Mouse (Mus musculus) midbrain, embryonic 13.5 days (tissue): Measurements from ENCODE around the gene Brd3os. TPM values are rescaled to one million over a fixed set of nuclear protein-coding genes. Genes with fewer than 3 reads are reported as not detected.

Experiments
- ATAC-seq: fragments of 200-750 bp; cut with Nextera tagmentation; 2 replicates; pipeline ENCODE4 v1.8.0; 2017; ENCODE audit warnings: mild to moderate bottlenecking, moderate TSS enrichment, moderate library complexity
- H3K27ac ChIP-seq: fragments of 300-500 bp; sonication (generic); 2 replicates; pipeline ENCODE4 v1.5.1; 2015; ENCODE audit warnings: inconsistent platforms, mild to moderate bottlenecking, moderate library complexity
- H3K27me3 ChIP-seq: fragments of 300-500 bp; sonication (generic); 2 replicates; pipeline ENCODE4 v1.6.1; 2015; ENCODE audit warnings: mild to moderate bottlenecking, inconsistent platforms
- H3K36me3 ChIP-seq: fragments of 300-500 bp; sonication (generic); 2 replicates; pipeline ENCODE4 v1.6.1; 2015; ENCODE audit warnings: mild to moderate bottlenecking, inconsistent platforms
- H3K4me1 ChIP-seq: fragments of 300-500 bp; sonication (generic); replicated peaks from 2 replicates; pipeline ENCODE4 v1.6.1; 2015; ENCODE audit warnings: inconsistent platforms
- H3K4me2 ChIP-seq: fragments of 300-500 bp; sonication (generic); replicated peaks from 2 replicates; pipeline ENCODE4 v1.6.1; 2015; ENCODE audit warnings: moderate library complexity, mild to moderate bottlenecking, inconsistent platforms
- H3K4me3 ChIP-seq: fragments of 300-500 bp; sonication (generic); replicated peaks from 2 replicates; pipeline ENCODE4 v1.5.1; 2015; ENCODE audit warnings: mild to moderate bottlenecking, inconsistent platforms
- H3K9ac ChIP-seq: fragments of 300-500 bp; sonication (generic); replicated peaks from 2 replicates; pipeline ENCODE4 v1.6.1; 2015; ENCODE audit warnings: mild to moderate bottlenecking, inconsistent platforms
- H3K9me3 ChIP-seq: fragments of 300-500 bp; sonication (generic); 2 replicates; pipeline ENCODE4 v1.6.1; 2016; ENCODE audit warnings: mild to moderate bottlenecking, inconsistent platforms
- WGBS: fragments of 180-500 bp; shearing (Covaris S2); methylation state at CpG from one replicate; pipeline ENCODE4 v1.1.7; 2015; 5-methylcytosine and 5-hydroxymethylcytosine counted together
- polyA plus RNA-seq: library from polyadenylated mRNA; unstranded; fragments of >200 nt; fragmentation: Nextera tagmentation; extraction: Ambion mirVana; gene quantifications from 2 replicates; pipeline ENCODE4 v1.2.1, GENCODE M21; 2015

Brd3os gene
- polyA plus RNA-seq, 1 experiment from 2014 or later = 27.9 TPM

DNA sequence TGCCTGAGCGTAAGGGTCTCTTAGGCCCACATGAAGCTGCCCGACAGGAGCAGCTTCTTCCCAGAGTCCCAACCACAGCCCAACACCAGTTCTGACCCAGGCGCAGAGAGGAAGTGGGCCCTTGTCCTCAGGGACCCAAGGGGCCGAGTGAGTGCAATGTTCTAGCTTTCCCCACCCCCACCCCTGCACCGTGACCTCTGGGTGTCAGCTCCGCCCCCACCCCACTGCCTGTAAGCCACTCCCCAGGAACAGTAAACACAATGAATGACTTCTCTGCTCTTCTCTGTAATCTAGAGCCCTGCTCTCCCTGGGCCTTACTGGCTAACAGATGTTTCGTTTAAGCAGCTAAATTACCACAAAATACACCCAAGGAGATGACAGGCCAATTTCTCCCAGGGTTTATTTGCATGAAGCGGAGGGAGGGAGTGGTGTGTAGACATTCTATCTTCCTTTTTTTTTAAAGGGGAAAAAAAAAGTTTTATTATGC, 30.4 kb upstream of the Brd3os start:
- H3K27ac ChIP-seq = peak overlapping the region; percentile 83
- ATAC-seq = peak; percentile 9; the same call in 1 of the 2 replicates
- H3K4me3 ChIP-seq = no peak overlapping the region
- H3K9me3 ChIP-seq = no peaks in the 10 kb centered on the region
- WGBS = 16% methylated on average over 8 of the region's 8 CpGs
- no peaks in the 10 kb centered on the region for H3K36me3 ChIP-seq
- H3K4me2 ChIP-seq = 0 out of 2 replicates have a peak overlapping the region, but pooled peaks have one; percentile 21
- H3K9ac ChIP-seq = no peak overlapping the region; the same call in 1 of the 2 replicates
- peaks cover 87% of the 10 kb centered on the region for H3K4me1 ChIP-seq
- H3K27me3 ChIP-seq = no peaks in the 10 kb centered on the region

DNA sequence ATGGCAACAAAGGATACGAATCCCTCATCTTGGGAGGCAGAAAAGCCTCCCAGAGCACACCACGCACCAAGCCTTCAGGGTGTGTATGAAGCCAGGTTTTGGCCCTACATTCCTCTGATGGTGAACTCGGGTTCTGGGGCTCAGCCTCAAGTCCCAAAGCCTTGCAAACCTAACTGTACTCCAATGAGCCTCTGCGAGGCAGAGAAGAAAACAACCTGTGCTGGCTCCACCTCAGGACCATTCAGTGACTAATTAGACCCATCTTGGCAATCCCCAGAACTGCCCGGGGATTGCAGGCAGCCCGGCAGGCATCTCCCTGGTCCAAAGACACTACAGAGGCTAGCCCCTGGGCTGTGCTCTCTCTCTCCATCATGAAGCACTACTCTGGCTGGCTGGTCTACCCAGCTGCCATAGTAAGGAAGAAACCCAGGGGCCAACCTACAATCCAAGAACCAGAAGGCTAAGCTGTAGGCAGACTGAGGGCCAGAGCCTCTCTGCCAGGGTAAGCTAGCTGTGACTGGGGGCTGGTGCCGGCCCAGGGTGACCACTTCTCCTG, 29.8 kb upstream of the Brd3os start:
- Histone ChIP-seq H3K27me3 (no peaks in the 10 kb centered on the region), H3K9me3 (no peaks in the 10 kb centered on the region), H3K4me3 (no peak overlapping the region), H3K9ac (no peak overlapping the region; the same call in 1 of the 2 replicates), H3K27ac (peak overlapping the region; percentile 83), H3K4me2 (peak overlapping the region; percentile 21), H3K36me3 (no peaks in the 10 kb centered on the region), H3K4me1 (peaks cover 86% of the 10 kb centered on the region)
- ATAC-seq = no peak
- 7% methylated on average over 7 of the region's 7 CpGs for WGBS

- Histone ChIP-seq H3K9ac (no peak overlapping the region; the same call in 1 of the 2 replicates), H3K4me3 (no peak overlapping the region), H3K27me3 (no peaks in the 10 kb centered on the region), H3K4me1 (peaks cover 86% of the 10 kb centered on the region), H3K4me2 (peak overlapping the region; percentile 38), H3K27ac (peak overlapping the region; percentile 89), H3K36me3 (no peaks in the 10 kb centered on the region), H3K9me3 (no peaks in the 10 kb centered on the region)
- WGBS = 0% methylated on average over 2 of the region's 2 CpGs
- ATAC-seq = no peak; the same call in 1 of the 2 replicates
Measured at GRCm38 (mm10) chr2:27413582-27413935, 28.6 kb upstream of the Brd3os start.

DNA sequence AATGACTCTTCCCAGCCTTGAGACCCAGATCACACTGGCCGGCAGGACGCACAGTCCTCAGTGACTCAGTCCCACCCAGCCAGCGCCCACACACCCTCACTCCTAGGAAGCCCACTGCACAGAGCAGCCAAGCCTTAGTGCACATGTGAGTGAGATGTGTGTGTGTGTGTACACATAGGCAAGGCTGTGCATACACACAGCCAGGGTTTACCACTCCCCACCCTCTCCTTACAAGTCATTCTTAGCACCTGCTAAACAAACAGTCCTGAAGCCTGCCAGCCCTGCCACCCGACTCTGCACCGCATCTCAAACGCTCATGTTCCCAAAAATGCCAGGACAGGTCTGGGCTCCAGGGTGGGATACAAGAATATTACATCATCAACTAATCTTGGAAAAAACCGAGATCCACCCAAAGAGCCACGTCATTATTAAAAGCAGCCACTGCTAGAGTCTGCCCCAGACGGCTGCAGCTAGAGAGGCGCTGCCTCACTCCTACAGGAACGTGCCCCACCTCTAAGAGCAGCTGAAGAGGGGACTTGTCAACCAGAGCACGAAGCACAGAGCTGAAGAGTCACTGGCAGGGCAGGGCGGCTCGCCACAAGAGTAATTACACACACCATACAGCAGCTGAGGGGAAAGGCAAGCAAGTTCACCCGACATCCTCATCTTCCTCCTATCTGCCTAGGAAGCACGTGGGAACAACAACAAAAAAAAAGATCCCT, 28.0 kb upstream of the Brd3os start:
- H3K4me3 ChIP-seq = no peak overlapping the region
- 13% methylated on average over 16 of the region's 16 CpGs for WGBS
- H3K9me3 ChIP-seq = no peaks in the 10 kb centered on the region
- peak overlapping the region; percentile 49; the same call in 1 of the 2 replicates for H3K9ac ChIP-seq
- ATAC-seq = peak; percentile 91
- H3K36me3 ChIP-seq = no peaks in the 10 kb centered on the region
- H3K27me3 ChIP-seq = no peaks in the 10 kb centered on the region
- H3K27ac ChIP-seq = peak overlapping the region; percentile 89
- peaks cover 86% of the 10 kb centered on the region for H3K4me1 ChIP-seq
- peak overlapping the region; percentile 38 for H3K4me2 ChIP-seq

DNA sequence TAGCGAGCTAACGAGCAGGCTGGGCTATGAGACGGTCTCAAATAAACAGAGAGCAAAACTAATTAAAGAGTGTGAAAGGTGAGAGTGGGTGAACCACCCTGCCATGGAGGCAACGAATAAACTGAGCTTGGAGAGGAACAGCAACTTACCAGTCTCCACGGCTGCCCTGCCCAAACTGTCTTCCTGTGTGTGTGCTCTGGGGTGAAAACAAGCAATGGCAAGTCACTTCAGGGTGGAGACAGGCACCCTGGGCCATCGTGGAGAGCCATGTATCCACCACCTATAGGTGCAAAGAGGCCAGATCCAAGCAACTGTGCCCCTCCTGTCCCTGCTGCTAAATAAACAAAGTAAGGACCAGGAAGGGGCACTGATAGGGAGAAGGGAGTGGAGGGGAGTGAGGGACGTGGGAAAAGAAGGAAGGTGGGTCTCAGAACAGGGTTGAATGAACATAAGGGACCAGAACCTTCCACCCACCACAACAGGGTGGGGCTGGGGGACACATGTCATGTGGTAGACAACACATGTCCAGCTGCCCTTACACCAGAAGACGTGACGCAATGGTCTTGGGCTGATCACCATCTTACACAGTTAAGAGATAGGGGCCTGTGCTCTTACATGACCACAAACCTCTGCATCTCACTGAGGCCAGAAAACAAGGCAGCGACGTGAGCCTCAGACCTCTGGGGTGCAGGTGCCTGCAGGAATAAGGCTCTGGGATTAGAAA, 26.9 kb upstream of the Brd3os start:
- peak overlapping the region; percentile 89 for H3K27ac ChIP-seq
- peaks cover 85% of the 10 kb centered on the region for H3K4me1 ChIP-seq
- no peaks in the 10 kb centered on the region for H3K9me3 ChIP-seq
- WGBS = 65% methylated on average over 11 of the region's 11 CpGs
- no peak overlapping the region for H3K4me3 ChIP-seq
- ATAC-seq = no peak
- H3K36me3 ChIP-seq = no peaks in the 10 kb centered on the region
- no peaks in the 10 kb centered on the region for H3K27me3 ChIP-seq
- peak overlapping the region; percentile 38 for H3K4me2 ChIP-seq
- H3K9ac ChIP-seq = no peak overlapping the region

GRCm38 (mm10) chr2:27416425-27416824, 25.7 kb upstream of the Brd3os start:
- H3K36me3 ChIP-seq = no peaks in the 10 kb centered on the region
- no peaks in the 10 kb centered on the region for H3K9me3 ChIP-seq
- no peak overlapping the region for H3K27ac ChIP-seq
- 51% methylated on average over 3 of the region's 3 CpGs for WGBS
- H3K4me1 ChIP-seq = peaks cover 85% of the 10 kb centered on the region
- H3K4me3 ChIP-seq = no peak overlapping the region
- H3K4me2 ChIP-seq = no peak overlapping the region
- ATAC-seq = no peak
- H3K9ac ChIP-seq = no peak overlapping the region
- H3K27me3 ChIP-seq = no peaks in the 10 kb centered on the region

GRCm38 (mm10) chr2:27417648-27418153, 24.4 kb upstream of the Brd3os start:
- Histone ChIP-seq H3K36me3 (no peaks in the 10 kb centered on the region), H3K4me3 (no peak overlapping the region), H3K9ac (peak overlapping the region; percentile 19; the same call in 1 of the 2 replicates), H3K27ac (no peak overlapping the region), H3K4me2 (no peak overlapping the region), H3K27me3 (no peaks in the 10 kb centered on the region), H3K4me1 (peaks cover 85% of the 10 kb centered on the region), H3K9me3 (no peaks in the 10 kb centered on the region)
- 57% methylated on average over 5 of the region's 5 CpGs for WGBS
- ATAC-seq = no peak

GRCm38 (mm10) chr2:27418577-27419070, 23.5 kb upstream of the Brd3os start:
- Histone ChIP-seq H3K27me3 (no peaks in the 10 kb centered on the region), H3K4me1 (peaks cover 86% of the 10 kb centered on the region), H3K36me3 (no peaks in the 10 kb centered on the region), H3K4me3 (no peak overlapping the region), H3K9me3 (no peaks in the 10 kb centered on the region), H3K4me2 (no peak overlapping the region), H3K27ac (0 out of 2 replicates have a peak overlapping the region, but pooled peaks have one; percentile 10), H3K9ac (peak overlapping the region; percentile 10; the same call in 1 of the 2 replicates)
- WGBS = 60% methylated on average over 6 of the region's 6 CpGs
- no peak for ATAC-seq

GRCm38 (mm10) chr2:27421293-27422068, 20.6 kb upstream of the Brd3os start:
- WGBS = 59% methylated on average over 20 of the region's 20 CpGs
- H3K4me3 ChIP-seq = no peak overlapping the region
- H3K27me3 ChIP-seq = no peaks in the 10 kb centered on the region
- H3K9ac ChIP-seq = no peak overlapping the region
- H3K4me1 ChIP-seq = peaks cover 78% of the 10 kb centered on the region
- no peaks in the 10 kb centered on the region for H3K9me3 ChIP-seq
- H3K36me3 ChIP-seq = no peaks in the 10 kb centered on the region
- peak overlapping the region; percentile 4 for H3K4me2 ChIP-seq
- peak overlapping the region; percentile 52; the same call in 1 of the 2 replicates for H3K27ac ChIP-seq
- ATAC-seq = no peak

- H3K4me2 ChIP-seq = peak overlapping the region; percentile 78
- no peaks in the 10 kb centered on the region for H3K9me3 ChIP-seq
- WGBS = 69% methylated on average over 7 of the region's 7 CpGs
- no peak for ATAC-seq
- H3K36me3 ChIP-seq = no peaks in the 10 kb centered on the region
- peak overlapping the region; percentile 6 for H3K4me3 ChIP-seq
- no peak overlapping the region for H3K27ac ChIP-seq
- 0 out of 2 replicates have a peak overlapping the region, but pooled peaks have one; percentile 96 for H3K9ac ChIP-seq
- H3K4me1 ChIP-seq = peaks cover 72% of the 10 kb centered on the region
- no peaks in the 10 kb centered on the region for H3K27me3 ChIP-seq
Measured at GRCm38 (mm10) chr2:27423596-27423995, 18.5 kb upstream of the Brd3os start.

DNA sequence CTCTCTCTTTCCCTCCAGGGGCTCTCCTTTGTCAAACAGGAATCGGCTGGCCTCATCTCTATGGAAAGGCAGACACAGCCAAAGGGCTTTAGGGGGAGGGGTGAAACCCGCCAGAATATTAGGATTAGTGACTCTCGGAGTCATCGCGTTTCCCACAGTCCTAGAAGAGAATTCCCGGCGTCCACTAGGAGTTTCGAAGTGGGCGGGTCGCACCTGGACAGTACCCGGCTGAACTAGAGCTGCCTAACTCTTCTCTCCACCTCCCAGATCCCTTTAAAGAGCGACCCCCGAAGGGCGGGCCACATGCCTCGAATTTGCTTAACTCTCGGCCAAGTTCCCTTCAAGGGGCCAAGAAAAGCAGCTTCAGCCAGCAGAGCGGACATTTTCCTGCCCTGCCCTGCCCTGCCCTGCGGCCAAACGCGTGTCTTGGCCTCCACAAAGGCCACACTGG, 16.9 kb upstream of the Brd3os start:
- H3K4me1 ChIP-seq = peaks cover 59% of the 10 kb centered on the region
- H3K36me3 ChIP-seq = no peaks in the 10 kb centered on the region
- 0% methylated on average over 20 of the region's 20 CpGs for WGBS
- H3K9me3 ChIP-seq = no peaks in the 10 kb centered on the region
- H3K27ac ChIP-seq = peak overlapping the region; percentile 87
- peak overlapping the region; percentile 86 for H3K4me3 ChIP-seq
- peak overlapping the region; percentile 78 for H3K4me2 ChIP-seq
- H3K9ac ChIP-seq = peak overlapping the region; percentile 96
- H3K27me3 ChIP-seq = no peaks in the 10 kb centered on the region
- ATAC-seq = 0 out of 2 replicates have a peak, but pooled peaks have one; percentile 7
